Mouse (Mus musculus) midbrain, embryonic 11.5 days (tissue): Measurements from ENCODE around the gene Dync1h1. TPM values are rescaled to one million over a fixed set of nuclear protein-coding genes. Genes with fewer than 3 reads are reported as not detected.
"Not testable (repeated sequence)": the region's sequence is repeated elsewhere in the genome, so short reads cannot be mapped to it uniquely, and the experiment has no call there.

ENCODE experiments used
- ATAC-seq: fragments of 200-750 bp; cut with Nextera tagmentation; 2 replicates; pipeline ENCODE4 v1.8.0; 2017; ENCODE audit warnings: moderate TSS enrichment, moderate library complexity; ENCODE audit not compliant: low FRiP score
- DNase-seq: peaks from one replicate; pipeline ENCODE4 v3.0.0; 2015; ENCODE audit warnings: low spot score; ENCODE audit errors: missing footprints
- H3K27ac ChIP-seq: fragments of 300-500 bp; sonication (generic); 2 replicates; pipeline ENCODE4 v1.5.1; 2014; ENCODE audit warnings: low read depth, low read length
- H3K27me3 ChIP-seq: fragments of 300-500 bp; sonication (generic); 2 replicates; pipeline ENCODE4 v1.6.1; 2014; ENCODE audit warnings: mild to moderate bottlenecking, low read length, moderate library complexity, mixed read lengths; ENCODE audit not compliant: control insufficient read depth, insufficient read depth
- H3K36me3 ChIP-seq: fragments of 300-500 bp; sonication (generic); 2 replicates; pipeline ENCODE4 v1.6.1; 2014; ENCODE audit warnings: mild to moderate bottlenecking, low read length, moderate library complexity, mixed read lengths; ENCODE audit not compliant: control insufficient read depth, insufficient read depth
- H3K4me1 ChIP-seq: fragments of 300-500 bp; sonication (generic); 2 replicates; pipeline ENCODE4 v1.6.1; 2014; ENCODE audit warnings: low read length; ENCODE audit not compliant: control insufficient read depth, insufficient read depth
- H3K4me2 ChIP-seq: fragments of 300-500 bp; sonication (generic); 2 replicates; pipeline ENCODE4 v1.6.1; 2014; ENCODE audit warnings: mild to moderate bottlenecking, moderate library complexity
- H3K4me3 ChIP-seq: fragments of 300-500 bp; sonication (generic); 2 replicates; pipeline ENCODE4 v1.5.1; 2014; ENCODE audit warnings: low read depth, low read length
- H3K9ac ChIP-seq: fragments of 300-500 bp; sonication (generic); 2 replicates; pipeline ENCODE4 v1.6.1; 2014; ENCODE audit warnings: low read length
- H3K9me3 ChIP-seq: fragments of 300-500 bp; sonication (generic); 2 replicates; pipeline ENCODE4 v1.6.1; 2016; ENCODE audit warnings: low read length; ENCODE audit not compliant: control insufficient read depth
- WGBS: fragments of 180-500 bp; shearing (Covaris S2); extraction: QIAGEN DNeasy Blood & Tissue Kit; methylation state at CpG from one replicate; pipeline ENCODE4 v1.1.7; 2014; 5-methylcytosine and 5-hydroxymethylcytosine counted together
- polyA plus RNA-seq: library from polyadenylated mRNA; unstranded; fragments of >200 nt; fragmentation: Nextera tagmentation; extraction: Ambion mirVana; gene quantifications from 2 replicates; pipeline ENCODE4 v1.2.1, GENCODE M21; 2014

Gene Dync1h1
- polyA plus RNA-seq, 1 experiment from 2014 or later, result 74.9 TPM

- 80% methylated on average over 9 of the region's 9 CpGs for WGBS
- ATAC-seq, result no peak
- Histone ChIP-seq H3K9me3 (no peaks in the 10 kb centered on the region), H3K27me3 (no peaks in the 10 kb centered on the region), H3K4me3 (no peak within 1 kb of the TSS), H3K9ac (no peak within 1 kb of the TSS), H3K27ac (no peak within 1 kb of the TSS), H3K4me1 (no peaks in the 10 kb centered on the region), H3K4me2 (no peak within 1 kb of the TSS), H3K36me3 (no peaks in the 10 kb centered on the region; the same call in 1 of the 2 replicates)
- no peak for DNase-seq
Observed at GRCm38 (mm10) chr12:110682561-110683299, 81.5 kb downstream of the Dync1h1 start, which contains the start of gene 1700001K19Rik. Gene 1700001K19Rik (minus strand): TSS chr12:110682619.

GRCm38 (mm10) chr12:110683580-110683979 is 82.3 kb downstream of the Dync1h1 start:
- Histone ChIP-seq H3K9me3 (no peaks in the 10 kb centered on the region), H3K4me3 (no peak overlapping the region), H3K36me3 (peaks cover 2% of the 10 kb centered on the region; the same call in 1 of the 2 replicates), H3K4me1 (no peaks in the 10 kb centered on the region), H3K9ac (no peak overlapping the region), H3K27ac (no peak overlapping the region), H3K4me2 (no peak overlapping the region), H3K27me3 (no peaks in the 10 kb centered on the region)
- DNase-seq (no peak), ATAC-seq (no peak)
- no CpG with 5 or more reads among the region's 1 CpGs for WGBS

DNA sequence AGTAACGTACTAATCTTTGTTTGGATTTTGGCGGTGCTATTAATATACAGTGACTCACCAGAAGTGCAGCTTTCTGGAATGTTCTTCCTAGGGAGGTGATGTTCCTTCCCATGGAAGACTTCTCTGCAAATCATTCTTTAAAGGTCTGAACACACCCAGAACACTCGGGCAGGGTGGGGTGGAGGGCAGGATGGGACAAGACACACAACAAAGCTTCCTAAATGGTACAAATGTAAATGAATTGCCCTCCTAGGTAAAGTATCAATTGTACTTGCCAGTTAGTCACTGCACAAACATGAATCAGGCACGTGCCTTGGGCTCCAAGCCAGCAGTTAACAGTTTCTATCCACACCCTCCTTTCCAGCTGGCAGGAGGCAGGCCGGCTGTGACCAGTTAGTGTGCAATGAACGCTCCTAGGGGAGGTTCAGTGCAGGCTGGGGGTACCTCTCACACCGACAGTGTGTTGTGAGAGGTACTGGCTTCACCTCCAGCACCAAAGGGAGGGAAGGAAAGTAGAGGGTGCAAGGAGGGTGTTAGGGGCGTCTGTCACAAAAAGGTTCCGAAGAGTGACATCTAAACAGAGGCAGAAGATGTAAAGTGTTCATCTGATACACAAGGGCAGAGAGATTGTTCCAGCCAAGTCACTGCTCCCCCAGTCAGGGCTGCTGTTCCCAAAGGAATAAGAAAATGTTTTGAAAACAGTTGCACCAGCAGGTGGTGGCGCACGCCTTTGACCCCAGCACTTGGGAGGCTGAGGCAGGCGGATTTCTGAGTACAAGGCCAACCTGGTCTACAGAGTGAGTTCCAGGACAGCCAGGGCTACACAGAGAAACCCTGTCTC is 86.9 kb downstream of the Dync1h1 start:
- Histone ChIP-seq H3K36me3 (peaks cover 24% of the 10 kb centered on the region), H3K27me3 (no peaks in the 10 kb centered on the region), H3K9me3 (no peaks in the 10 kb centered on the region), H3K27ac (no peak overlapping the region), H3K4me1 (no peaks in the 10 kb centered on the region), H3K4me3 (no peak overlapping the region), H3K4me2 (no peak overlapping the region), H3K9ac (no peak overlapping the region)
- ATAC-seq (no peak), DNase-seq (no peak)
- WGBS, result 84% methylated on average over 12 of the region's 12 CpGs

DNA sequence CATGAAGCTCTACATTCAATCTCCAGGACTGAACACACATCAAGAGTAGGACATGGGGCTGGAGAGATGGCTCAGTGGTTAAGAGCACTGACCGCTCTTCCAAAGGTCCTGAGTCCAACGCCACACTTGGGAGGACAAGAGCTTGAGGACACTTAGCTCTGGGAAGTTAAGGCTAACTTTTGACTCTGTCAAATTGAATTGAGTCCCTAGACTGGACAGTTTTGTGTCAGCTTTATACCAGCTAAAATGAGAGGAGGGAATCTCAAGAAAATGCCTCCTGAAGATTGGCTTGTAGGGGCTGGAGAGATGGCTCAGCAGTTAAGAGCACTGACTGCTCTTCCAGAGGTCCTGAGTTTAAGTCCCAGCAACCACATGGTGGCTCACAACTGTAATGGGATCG is 87.7 kb downstream of the Dync1h1 start:
- not testable (repeated sequence) for H3K4me3 ChIP-seq, H3K9ac ChIP-seq, H3K27ac ChIP-seq, DNase-seq, H3K9me3 ChIP-seq, H3K4me1 ChIP-seq, H3K27me3 ChIP-seq, H3K4me2 ChIP-seq, ATAC-seq
- H3K36me3 ChIP-seq, result peaks cover 24% of the 10 kb centered on the region
- 91% methylated on average over 3 of the region's 3 CpGs for WGBS

- Histone ChIP-seq H3K9me3 (no peaks in the 10 kb centered on the region), H3K27me3 (no peaks in the 10 kb centered on the region), H3K4me1 (peaks cover 7% of the 10 kb centered on the region), H3K4me2 (no peak overlapping the region), H3K27ac (no peak overlapping the region), H3K36me3 (peaks cover 28% of the 10 kb centered on the region), H3K9ac (no peak overlapping the region), H3K4me3 (no peak overlapping the region)
- WGBS, result 87% methylated on average over 6 of the region's 6 CpGs
- DNase-seq (no peak), ATAC-seq (no peak)
Observed at GRCm38 (mm10) chr12:110689919-110690643, 88.8 kb downstream of the Dync1h1 start.

- ATAC-seq, H3K4me2 ChIP-seq, H3K27ac ChIP-seq, H3K9me3 ChIP-seq, H3K4me3 ChIP-seq, H3K27me3 ChIP-seq, H3K4me1 ChIP-seq, H3K9ac ChIP-seq: not testable (repeated sequence)
- whole genome bisulfite sequencing, result 77% methylated on average over 5 of the region's 5 CpGs
- peaks cover 27% of the 10 kb centered on the region for H3K36me3 ChIP-seq
- DNase-seq, result peak; percentile 86
Observed at GRCm38 (mm10) chr12:110693378-110693777, 92.1 kb downstream of the Dync1h1 start.

DNA sequence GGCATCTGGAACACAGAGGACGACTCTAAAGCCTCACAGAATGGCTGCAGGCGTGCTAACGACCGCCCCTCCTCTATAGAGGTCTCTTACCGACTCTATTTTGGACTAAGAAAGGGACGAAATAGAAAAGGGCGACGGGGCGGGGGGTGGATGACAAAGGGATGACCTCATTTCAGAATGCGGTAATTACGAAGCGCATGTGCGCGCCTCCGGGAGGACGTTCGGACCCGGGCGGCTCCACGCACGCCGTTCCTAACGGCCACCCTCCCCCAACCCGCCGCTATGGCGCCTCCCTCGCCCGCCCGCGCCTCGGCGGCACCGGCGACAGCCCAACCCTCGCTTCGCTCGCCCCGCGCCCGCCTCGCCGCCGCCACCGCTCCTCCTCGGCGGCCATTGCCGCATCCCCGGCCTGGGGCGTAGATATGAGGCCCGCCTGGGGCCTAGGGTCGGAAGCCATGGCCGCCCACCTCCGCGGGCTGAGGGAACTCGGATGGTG is 94.5 kb downstream of the Dync1h1 start:
- Histone ChIP-seq H3K9me3 (no peaks in the 10 kb centered on the region), H3K4me2 (peak overlapping the region; percentile 62), H3K36me3 (peaks cover 13% of the 10 kb centered on the region; the same call in 1 of the 2 replicates), H3K27ac (peak overlapping the region; percentile 90), H3K4me1 (peaks cover 9% of the 10 kb centered on the region), H3K9ac (peak overlapping the region; percentile 99), H3K4me3 (peak overlapping the region; percentile 99), H3K27me3 (no peaks in the 10 kb centered on the region)
- DNase-seq (peak; percentile 95), ATAC-seq (peak; percentile 49)
- WGBS, result under 1% methylated on average over 53 of the region's 55 CpGs

DNA sequence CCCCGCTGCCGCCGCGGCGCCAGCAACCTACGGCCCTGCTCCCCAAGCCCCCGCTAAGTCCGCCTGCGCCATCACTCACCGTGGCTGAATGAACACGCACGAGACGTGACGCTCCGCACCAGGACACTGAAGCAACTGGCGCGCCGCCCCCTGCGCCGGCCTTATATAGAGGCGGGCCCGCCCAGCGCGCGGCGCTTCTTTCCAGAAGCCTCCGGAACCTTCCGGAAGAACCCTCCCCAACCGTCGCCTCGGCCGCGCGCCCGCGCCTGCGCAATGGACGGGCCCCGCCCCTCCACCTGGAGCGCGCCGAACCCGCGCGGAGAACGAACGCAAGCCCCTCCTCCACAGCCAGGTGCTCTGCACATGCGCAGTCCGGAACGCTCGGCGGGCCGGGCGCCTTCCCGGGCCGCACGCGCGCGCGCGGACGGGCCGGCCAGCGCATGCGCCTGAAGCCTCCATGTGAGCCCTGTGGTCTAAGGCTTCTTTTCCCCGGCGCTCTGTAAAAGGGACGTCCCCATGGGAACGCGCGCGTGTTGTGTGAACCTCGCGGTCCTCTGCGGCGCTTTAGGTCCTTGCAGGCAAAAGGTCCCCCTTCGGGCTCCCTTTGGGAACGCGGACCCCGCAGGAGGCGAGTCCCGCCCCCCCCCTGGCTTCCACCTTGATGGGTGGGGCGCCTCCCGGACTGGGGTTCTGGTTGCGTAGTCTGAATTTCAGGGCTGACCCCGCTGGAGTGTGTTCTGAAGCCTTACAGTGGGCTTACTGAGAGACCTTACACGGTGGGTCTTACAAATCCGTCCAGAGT is 95.1 kb downstream of the Dync1h1 start:
- peak; percentile 100 for DNase-seq
- Histone ChIP-seq H3K4me2 (peak overlapping the region; percentile 66), H3K4me1 (peaks cover 9% of the 10 kb centered on the region), H3K4me3 (peak overlapping the region; percentile 99), H3K27ac (peak overlapping the region; percentile 90), H3K27me3 (no peaks in the 10 kb centered on the region), H3K9me3 (no peaks in the 10 kb centered on the region), H3K9ac (peak overlapping the region; percentile 99), H3K36me3 (peaks cover 12% of the 10 kb centered on the region; the same call in 1 of the 2 replicates)
- peak; percentile 94 for ATAC-seq
- WGBS, result under 1% methylated on average over 88 of the region's 89 CpGs
